Mouse (Mus musculus): Measurements from ENCODE around the gene Sugp2. TPM values are rescaled to one million over a fixed set of nuclear protein-coding genes. Genes with fewer than 3 reads are reported as not detected.

Gene Sugp2
- polyA plus RNA-seq, 1 experiment: 47.2 TPM

- Histone ChIP-seq H3K27ac (ENCODE audit: insufficient read depth, low read length) (no peak overlapping the region), H3K36me3 (ENCODE audit: control insufficient read depth, insufficient read depth, low read length, poor library complexity, severe bottlenecking) (no peaks in the 10 kb centered on the region), H3K9ac (ENCODE audit: low read depth, poor library complexity, severe bottlenecking) (no peak overlapping the region), H3K9me3 (replicated peaks; ENCODE audit: control insufficient read depth, insufficient read depth, low read length, poor library complexity, severe bottlenecking) (no peaks in the 10 kb centered on the region), H3K4me1 (ENCODE audit: control insufficient read depth, insufficient read depth, low read length) (no peaks in the 10 kb centered on the region), H3K27me3 (ENCODE audit: control insufficient read depth, insufficient read depth, low read length, poor library complexity, severe bottlenecking) (no peaks in the 10 kb centered on the region), H3K4me3 (ENCODE audit: low read depth, low read length) (no peak overlapping the region)
- no peak for TF ChIP-seq POLR2A (IDR thresholded peaks at IDR 0.05; ENCODE audit: insufficient read depth, low read length)
- TF ChIP-seq CTCF (IDR thresholded peaks at IDR 0.05; ENCODE audit: low read depth, low read length): peak; percentile 26
Observed at GRCm38 (mm10) chr8:70200098-70200681, 33.8 kb upstream of the Sugp2 start.

- Histone ChIP-seq H3K4me3 (ENCODE audit: low read depth, low read length) (no peak overlapping the region), H3K9me3 (replicated peaks; ENCODE audit: control insufficient read depth, insufficient read depth, low read length, poor library complexity, severe bottlenecking) (no peaks in the 10 kb centered on the region), H3K4me1 (ENCODE audit: control insufficient read depth, insufficient read depth, low read length) (no peaks in the 10 kb centered on the region), H3K27ac (ENCODE audit: insufficient read depth, low read length) (no peak overlapping the region), H3K27me3 (ENCODE audit: control insufficient read depth, insufficient read depth, low read length, poor library complexity, severe bottlenecking) (no peaks in the 10 kb centered on the region), H3K36me3 (ENCODE audit: control insufficient read depth, insufficient read depth, low read length, poor library complexity, severe bottlenecking) (no peaks in the 10 kb centered on the region), H3K9ac (ENCODE audit: low read depth, poor library complexity, severe bottlenecking) (no peak overlapping the region)
- TF ChIP-seq EP300 (IDR thresholded peaks at IDR 0.05; ENCODE audit: insufficient read depth, low read depth, low read length) (no peak), POLR2A (IDR thresholded peaks at IDR 0.05; ENCODE audit: insufficient read depth, low read length) (no peak), CTCF (IDR thresholded peaks at IDR 0.05; ENCODE audit: low read depth, low read length) (no peak)
Observed at GRCm38 (mm10) chr8:70201417-70201816, 32.6 kb upstream of the Sugp2 start.

DNA sequence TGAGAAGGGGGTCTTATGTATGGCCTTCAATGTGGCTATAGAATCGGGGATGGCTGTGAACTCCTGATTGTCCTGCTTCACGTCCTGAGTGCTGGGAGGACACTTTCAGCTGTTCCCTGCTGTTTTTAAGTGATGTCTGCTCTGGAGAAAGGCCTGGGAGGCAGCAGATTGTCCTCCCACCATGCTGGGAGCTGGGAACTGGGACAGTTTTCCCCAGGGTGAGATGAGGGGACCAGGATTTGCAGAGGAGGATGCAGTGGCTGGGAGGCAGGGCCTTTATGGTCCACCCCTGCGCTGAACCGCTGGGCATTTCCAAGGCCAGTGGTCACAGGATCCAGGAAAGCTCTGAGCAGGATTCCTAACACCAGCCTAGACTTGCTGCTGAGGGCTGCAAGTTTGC lies 31.0 kb upstream of the Sugp2 start:
- Histone ChIP-seq H3K4me3 (ENCODE audit: low read depth, low read length) (no peak overlapping the region), H3K27me3 (ENCODE audit: control insufficient read depth, insufficient read depth, low read length, poor library complexity, severe bottlenecking) (no peaks in the 10 kb centered on the region), H3K9ac (ENCODE audit: low read depth, poor library complexity, severe bottlenecking) (no peak overlapping the region), H3K27ac (ENCODE audit: insufficient read depth, low read length) (no peak overlapping the region), H3K4me1 (ENCODE audit: control insufficient read depth, insufficient read depth, low read length) (no peaks in the 10 kb centered on the region), H3K36me3 (ENCODE audit: control insufficient read depth, insufficient read depth, low read length, poor library complexity, severe bottlenecking) (no peaks in the 10 kb centered on the region), H3K9me3 (replicated peaks; ENCODE audit: control insufficient read depth, insufficient read depth, low read length, poor library complexity, severe bottlenecking) (no peaks in the 10 kb centered on the region)
- no peak for TF ChIP-seq POLR2A (IDR thresholded peaks at IDR 0.05; ENCODE audit: insufficient read depth, low read length)
- TF ChIP-seq EP300 (IDR thresholded peaks at IDR 0.05; ENCODE audit: insufficient read depth, low read depth, low read length): no peak
- no peak for TF ChIP-seq CTCF (IDR thresholded peaks at IDR 0.05; ENCODE audit: low read depth, low read length)

GRCm38 (mm10) chr8:70204757-70205156 lies 29.3 kb upstream of the Sugp2 start:
- no peak overlapping the region for H3K4me3 ChIP-seq (ENCODE audit: low read depth, low read length)
- H3K27ac ChIP-seq (ENCODE audit: insufficient read depth, low read length): no peak overlapping the region
- no peaks in the 10 kb centered on the region for H3K4me1 ChIP-seq (ENCODE audit: control insufficient read depth, insufficient read depth, low read length)
- no peaks in the 10 kb centered on the region for H3K27me3 ChIP-seq (ENCODE audit: control insufficient read depth, insufficient read depth, low read length, poor library complexity, severe bottlenecking)
- no peaks in the 10 kb centered on the region for H3K36me3 ChIP-seq (ENCODE audit: control insufficient read depth, insufficient read depth, low read length, poor library complexity, severe bottlenecking)
- no peak for TF ChIP-seq EP300 (IDR thresholded peaks at IDR 0.05; ENCODE audit: insufficient read depth, low read depth, low read length)
- TF ChIP-seq CTCF (IDR thresholded peaks at IDR 0.05; ENCODE audit: low read depth, low read length): no peak
- TF ChIP-seq POLR2A (IDR thresholded peaks at IDR 0.05; ENCODE audit: insufficient read depth, low read length): no peak
- H3K9ac ChIP-seq (ENCODE audit: low read depth, poor library complexity, severe bottlenecking): no peak overlapping the region
- no peaks in the 10 kb centered on the region for H3K9me3 ChIP-seq (replicated peaks; ENCODE audit: control insufficient read depth, insufficient read depth, low read length, poor library complexity, severe bottlenecking)

GRCm38 (mm10) chr8:70208130-70208529 lies 25.9 kb upstream of the Sugp2 start:
- H3K4me1 ChIP-seq (ENCODE audit: control insufficient read depth, insufficient read depth, low read length): no peaks in the 10 kb centered on the region
- no peak overlapping the region for H3K4me3 ChIP-seq (ENCODE audit: low read depth, low read length)
- H3K27ac ChIP-seq (ENCODE audit: insufficient read depth, low read length): no peak overlapping the region
- no peak overlapping the region for H3K9ac ChIP-seq (ENCODE audit: low read depth, poor library complexity, severe bottlenecking)
- no peaks in the 10 kb centered on the region for H3K27me3 ChIP-seq (ENCODE audit: control insufficient read depth, insufficient read depth, low read length, poor library complexity, severe bottlenecking)
- H3K9me3 ChIP-seq (replicated peaks; ENCODE audit: control insufficient read depth, insufficient read depth, low read length, poor library complexity, severe bottlenecking): no peaks in the 10 kb centered on the region
- no peaks in the 10 kb centered on the region for H3K36me3 ChIP-seq (ENCODE audit: control insufficient read depth, insufficient read depth, low read length, poor library complexity, severe bottlenecking)
- TF ChIP-seq CTCF (IDR thresholded peaks at IDR 0.05; ENCODE audit: low read depth, low read length): no peak
- no peak for TF ChIP-seq EP300 (IDR thresholded peaks at IDR 0.05; ENCODE audit: insufficient read depth, low read depth, low read length)
- no peak for TF ChIP-seq POLR2A (IDR thresholded peaks at IDR 0.05; ENCODE audit: insufficient read depth, low read length)

DNA sequence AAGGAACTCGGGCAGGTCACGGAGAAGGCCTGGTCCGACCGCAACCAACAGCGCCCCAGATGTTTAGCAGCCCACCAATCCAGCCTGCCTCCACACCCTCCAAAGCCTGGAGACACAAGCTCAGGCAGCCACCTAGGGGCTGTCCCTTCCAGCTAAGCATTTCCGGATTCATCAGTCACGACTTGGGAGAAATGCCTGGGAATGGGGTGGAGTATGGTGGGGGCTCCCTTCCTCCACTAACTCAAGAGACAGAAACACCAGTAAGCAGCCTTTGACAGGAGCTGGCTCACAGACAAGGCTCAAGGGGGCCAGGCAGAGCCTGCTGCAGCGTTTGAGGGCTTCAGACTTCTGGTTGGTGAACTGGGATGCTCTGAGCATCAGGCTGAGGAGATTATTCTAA lies 23.5 kb upstream of the Sugp2 start:
- Histone ChIP-seq H3K36me3 (ENCODE audit: control insufficient read depth, insufficient read depth, low read length, poor library complexity, severe bottlenecking) (no peaks in the 10 kb centered on the region), H3K27ac (ENCODE audit: insufficient read depth, low read length) (no peak overlapping the region), H3K9me3 (replicated peaks; ENCODE audit: control insufficient read depth, insufficient read depth, low read length, poor library complexity, severe bottlenecking) (no peaks in the 10 kb centered on the region), H3K27me3 (ENCODE audit: control insufficient read depth, insufficient read depth, low read length, poor library complexity, severe bottlenecking) (no peaks in the 10 kb centered on the region), H3K4me3 (ENCODE audit: low read depth, low read length) (no peak overlapping the region), H3K9ac (ENCODE audit: low read depth, poor library complexity, severe bottlenecking) (no peak overlapping the region), H3K4me1 (ENCODE audit: control insufficient read depth, insufficient read depth, low read length) (no peaks in the 10 kb centered on the region)
- TF ChIP-seq POLR2A (IDR thresholded peaks at IDR 0.05; ENCODE audit: insufficient read depth, low read length): no peak

Data from ES-Bruce4 (cell line).